Mouse (Mus musculus) gastrocnemius, adult 2 months (tissue): ENCODE measurements around the gene March4. TPM values are rescaled to one million over a fixed set of nuclear protein-coding genes. Genes with fewer than 3 reads are reported as not detected.

Source experiments
- DNase-seq: peaks from one replicate; pipeline ENCODE4 v3.0.0; 2022
- H3K27ac ChIP-seq: fragments of 200-600 bp; 2 replicates; pipeline ENCODE4 v1.8.1; 2022; ENCODE audit warnings: mild to moderate bottlenecking
- H3K4me3 ChIP-seq: fragments of 200-600 bp; 2 replicates; pipeline ENCODE4 v1.8.1; 2022; ENCODE audit warnings: mild to moderate bottlenecking, moderate library complexity
- CTCF ChIP-seq: fragments of 200-600 bp; IDR thresholded peaks from 2 replicates; pipeline ENCODE4 v1.8.1; 2022; ENCODE audit warnings: antibody characterized with exemption, mild to moderate bottlenecking, moderate library complexity
- intact Hi-C: fragments of 180-260 bp; cut with DNase I; formaldehyde crosslinking; loops from one replicate; pipeline ENCODE4 v1.15.1; 2025
- total RNA-seq, 2 experiments: library from RNA; stranded (reverse); gene quantifications; 2 replicates each; pipeline ENCODE4 v1.2.3; 2021

The March4 gene
- total RNA-seq, 2 experiments from 2014 or later: 0.26 to 0.73 TPM

DNA sequence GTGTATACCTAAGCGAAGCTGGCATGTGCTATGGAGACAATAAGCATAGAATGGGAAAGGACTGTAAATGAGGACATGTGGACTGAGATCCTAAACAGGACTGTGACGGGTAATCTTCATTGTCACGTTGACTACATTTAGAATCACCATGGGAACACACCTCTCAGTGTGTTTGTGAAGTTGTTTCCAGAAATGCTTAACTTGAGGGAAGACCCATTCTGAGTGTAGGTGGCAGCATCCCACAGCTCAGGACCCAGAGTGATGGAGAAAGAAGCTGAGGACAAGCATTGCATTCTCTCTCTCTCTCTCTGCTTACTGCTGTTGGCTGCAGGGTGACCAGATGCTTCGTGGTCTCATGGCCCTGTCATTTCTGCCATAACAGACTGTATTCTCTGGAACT, 79.1 kb downstream of the March4 start:
- no peak overlapping the region for H3K27ac ChIP-seq
- intact Hi-C loops: no loop called here
- no peak overlapping the region for H3K4me3 ChIP-seq
- no peak for TF ChIP-seq CTCF
- no peak for DNase-seq

DNA sequence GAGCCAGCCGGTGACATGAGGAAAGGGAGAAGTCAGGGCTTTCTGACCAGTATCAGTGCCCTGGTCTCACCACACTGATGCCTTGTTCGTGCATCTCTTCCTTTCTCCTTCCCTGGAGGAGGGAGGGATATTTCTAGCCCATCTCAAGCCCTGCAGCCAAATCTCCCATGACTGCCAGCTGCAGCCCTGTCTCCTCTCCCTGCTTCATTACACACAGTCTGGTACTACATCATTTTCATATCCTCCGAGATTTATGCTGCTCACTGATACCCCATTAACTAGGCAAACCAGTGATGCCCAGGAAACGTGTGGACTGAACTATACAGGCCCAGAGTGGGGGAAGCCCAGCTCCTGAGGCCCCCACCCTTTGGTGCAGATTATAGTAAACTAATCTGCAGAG, 80.8 kb downstream of the March4 start:
- Histone ChIP-seq H3K27ac (no peak overlapping the region), H3K4me3 (no peak overlapping the region)
- DNase-seq: no peak
- TF ChIP-seq CTCF: no peak
- intact Hi-C loops: no loop called here

DNA sequence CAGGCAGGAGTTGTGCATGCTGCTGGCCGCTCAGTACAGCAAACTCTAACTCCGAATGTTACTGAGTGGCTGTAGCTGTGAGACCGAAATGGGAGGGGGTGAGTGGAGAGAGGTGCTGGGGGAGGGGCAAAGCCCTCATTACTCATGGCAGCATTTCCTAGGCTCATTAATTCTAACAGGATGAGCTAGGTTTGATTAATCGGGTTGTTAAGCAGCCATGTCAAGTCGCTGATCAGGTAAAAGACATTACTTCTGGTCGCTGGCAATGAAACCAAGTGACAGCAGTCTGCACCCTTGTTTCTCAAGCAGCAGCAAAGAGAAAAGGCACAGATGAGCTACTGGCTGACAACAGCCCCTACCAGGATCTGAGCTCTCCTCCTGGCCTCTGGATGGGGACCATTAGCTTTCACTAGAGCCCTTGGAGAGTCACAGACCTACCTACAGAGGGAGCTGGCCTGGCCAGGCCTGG, 82.0 kb downstream of the March4 start:
- Histone ChIP-seq H3K4me3 (no peak overlapping the region), H3K27ac (no peak overlapping the region)
- intact Hi-C loops: no loop called here
- no peak for DNase-seq
- TF ChIP-seq CTCF: no peak

DNA sequence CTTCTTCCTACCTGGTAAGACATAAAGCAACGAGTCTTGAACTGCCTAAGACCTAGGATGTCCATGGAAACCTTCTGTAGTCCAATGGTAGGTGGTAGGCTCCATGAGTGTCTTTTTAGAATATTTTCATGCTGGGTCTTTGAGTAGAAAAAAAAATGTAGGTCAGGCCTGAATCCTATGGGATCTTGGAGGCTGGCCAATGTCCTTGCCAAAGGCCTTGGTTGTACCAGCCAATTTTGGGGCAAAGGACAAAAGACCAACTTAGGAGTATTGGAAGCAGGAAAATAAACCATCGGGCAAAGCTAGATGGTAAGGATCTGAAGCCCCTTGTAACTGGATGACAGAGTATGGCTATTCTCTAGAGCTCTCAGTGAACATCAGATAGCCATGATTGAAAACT, 83.9 kb downstream of the March4 start:
- no peak for DNase-seq
- Histone ChIP-seq H3K27ac (no peak overlapping the region), H3K4me3 (no peak overlapping the region)
- intact Hi-C loops: no loop called here
- no peak for TF ChIP-seq CTCF

DNA sequence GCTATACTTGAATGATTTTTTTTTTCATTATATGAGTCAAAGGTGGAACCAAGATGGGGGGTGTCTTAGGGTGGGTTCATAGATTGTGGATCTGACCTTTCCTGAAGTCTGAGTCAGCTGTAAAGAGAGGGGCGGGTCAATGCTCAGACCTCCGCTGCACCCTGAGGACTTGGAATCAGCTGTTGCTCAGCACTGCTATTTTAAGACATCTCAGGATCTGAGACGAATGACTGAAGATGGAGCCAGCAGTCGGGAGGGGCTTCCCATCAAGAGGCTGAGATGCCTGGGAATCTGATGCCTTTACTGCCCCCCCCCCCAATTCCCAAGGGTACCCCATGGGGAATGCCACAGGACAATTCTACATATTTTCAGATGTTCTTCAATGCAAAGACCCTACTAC, 85.9 kb downstream of the March4 start:
- intact Hi-C loops: no loop called here
- H3K27ac ChIP-seq: peak overlapping the region; percentile 78
- TF ChIP-seq CTCF: no peak
- peak; percentile 38 for DNase-seq
- no peak overlapping the region for H3K4me3 ChIP-seq

DNA sequence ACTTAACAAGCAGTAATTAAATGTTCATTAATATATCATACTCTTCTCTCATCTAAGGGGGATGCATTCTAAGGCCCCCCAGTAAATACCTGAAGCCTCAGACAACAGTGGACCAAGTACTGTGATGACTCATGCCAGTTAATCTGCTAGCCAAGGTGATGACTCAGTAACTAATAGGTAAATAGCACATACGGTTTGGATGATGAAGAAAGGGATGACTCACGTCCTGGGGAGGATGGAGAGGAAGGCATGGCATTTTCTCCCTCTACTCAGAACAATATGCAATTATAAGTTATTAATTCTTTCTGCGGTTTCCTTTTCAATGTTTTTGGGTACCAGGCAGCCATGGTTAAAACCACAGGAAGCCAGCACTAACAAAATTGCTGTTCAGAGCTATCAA, 87.0 kb downstream of the March4 start:
- DNase-seq: no peak
- intact Hi-C loops: loop anchor here (5.0 kb wide), 1 partner anchor 133 kb away; the partner anchor contains the start of gene Smarcal1
- no peak for TF ChIP-seq CTCF
- Histone ChIP-seq H3K27ac (peak overlapping the region; percentile 78; the same call in 1 of the 2 replicates), H3K4me3 (no peak overlapping the region)

DNA sequence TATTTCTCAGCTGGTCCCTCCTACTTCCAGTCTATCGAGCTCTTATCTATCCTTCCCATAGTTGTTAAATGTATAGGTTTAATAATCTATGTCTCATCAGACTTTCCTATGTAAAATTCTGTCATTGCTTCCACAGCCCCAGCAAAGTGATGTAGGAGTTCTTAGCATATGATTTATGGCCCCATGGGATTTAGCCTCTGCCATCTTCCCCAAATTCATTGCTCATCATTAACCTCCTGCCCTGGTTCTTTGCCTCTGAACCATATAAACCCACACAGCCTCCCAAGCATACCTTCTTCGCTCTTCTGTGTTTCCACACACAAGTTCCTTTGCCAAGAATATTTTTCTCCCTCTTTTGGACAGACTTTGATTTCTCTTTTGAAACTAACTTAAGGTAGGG, 94.0 kb downstream of the March4 start:
- intact Hi-C loops: no loop called here
- no peak for DNase-seq

DNA sequence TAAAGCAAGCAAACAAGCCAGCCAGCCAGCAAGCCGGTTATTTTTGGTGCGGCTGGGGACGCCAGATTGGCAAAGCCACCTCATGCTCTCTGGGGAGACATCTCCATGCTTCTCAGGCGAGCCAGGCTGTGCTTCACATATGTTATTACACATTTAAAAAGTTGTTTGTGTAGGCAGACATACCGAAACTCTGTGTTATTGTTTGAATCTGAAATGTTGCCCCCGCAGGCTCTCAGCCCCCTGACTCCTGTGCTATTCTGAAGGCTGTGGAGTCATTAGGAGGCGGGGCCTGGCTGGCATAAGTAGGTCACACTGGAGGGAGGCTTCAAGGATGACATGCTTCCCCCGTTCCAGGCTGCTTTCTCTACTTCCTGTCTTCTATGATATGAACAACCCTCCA, 97.6 kb downstream of the March4 start:
- intact Hi-C loops: no loop called here
- no peak for TF ChIP-seq CTCF
- peak overlapping the region; percentile 57 for H3K4me3 ChIP-seq
- peak; percentile 72 for DNase-seq
- H3K27ac ChIP-seq: peak overlapping the region; percentile 92

More for the DNA sequence above, 94.0 kb downstream of the March4 start:
- Histone ChIP-seq H3K4me3 (no peak overlapping the region), H3K27ac (no peak overlapping the region)
- no peak for TF ChIP-seq CTCF

DNA sequence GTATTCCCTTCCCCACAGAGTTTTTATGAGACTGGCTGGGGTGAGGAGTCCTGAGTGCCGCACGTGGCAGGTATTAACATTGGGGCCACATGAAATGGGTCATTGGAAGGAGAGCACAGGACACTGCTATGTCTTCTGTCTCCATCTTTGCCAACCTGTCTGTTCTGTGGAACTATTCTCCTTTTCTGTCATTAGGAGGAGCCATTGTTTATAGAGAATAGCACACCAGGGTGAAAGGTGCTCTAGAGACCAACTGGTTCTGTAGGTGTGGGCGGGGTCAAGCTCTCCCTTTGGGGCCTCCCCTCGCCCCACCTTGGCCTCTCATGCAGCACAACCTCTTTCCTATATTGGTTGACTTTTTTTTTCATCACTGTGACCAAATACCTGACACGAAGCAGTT, 99.8 kb downstream of the March4 start:
- no peak overlapping the region for H3K27ac ChIP-seq
- no peak for DNase-seq
- intact Hi-C loops: no loop called here
- no peak overlapping the region for H3K4me3 ChIP-seq
- no peak for TF ChIP-seq CTCF

DNA sequence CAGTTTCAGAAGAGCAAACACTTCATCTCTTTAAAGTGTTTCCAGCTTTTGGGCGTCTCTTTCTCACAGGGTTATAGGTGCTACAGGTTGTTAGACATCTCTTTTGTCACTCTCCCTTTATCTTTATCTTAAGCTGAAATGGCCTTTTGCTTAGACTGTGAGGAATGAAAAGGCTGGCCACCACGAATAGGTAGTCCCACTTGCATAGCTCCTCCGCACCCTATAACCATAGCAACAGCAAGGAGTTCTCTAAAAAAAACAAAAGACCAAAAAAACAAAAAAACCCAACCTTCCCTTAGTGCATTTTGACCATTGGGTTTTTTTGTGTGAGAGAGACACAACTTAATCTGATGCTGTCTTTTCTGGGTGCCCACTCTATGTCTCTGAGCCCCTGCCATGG, 102.2 kb downstream of the March4 start:
- no peak overlapping the region for H3K4me3 ChIP-seq
- TF ChIP-seq CTCF: no peak
- DNase-seq: no peak
- intact Hi-C loops: no loop called here
- H3K27ac ChIP-seq: no peak overlapping the region

DNA sequence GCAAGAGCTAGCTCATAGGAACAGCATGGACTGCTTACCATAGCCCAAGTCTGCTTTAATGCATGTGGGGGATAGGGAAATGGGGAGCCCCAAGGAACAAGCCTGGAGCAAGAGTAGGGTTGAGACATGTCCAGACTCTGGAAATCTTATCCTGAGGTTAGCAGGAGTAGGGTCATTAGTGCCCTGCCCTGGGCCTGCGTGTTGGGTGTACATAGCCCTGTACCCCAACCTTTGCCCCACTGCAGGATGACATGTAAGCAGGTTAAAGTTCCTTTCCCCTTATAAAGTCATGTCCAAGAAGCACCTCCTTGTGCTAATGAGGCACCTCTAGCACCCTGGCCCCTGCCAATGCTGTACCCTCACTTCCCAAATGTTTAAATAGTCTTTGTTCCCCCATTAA, 104.2 kb downstream of the March4 start:
- TF ChIP-seq CTCF: no peak
- intact Hi-C loops: no loop called here
- DNase-seq: no peak
- Histone ChIP-seq H3K27ac (no peak overlapping the region), H3K4me3 (no peak overlapping the region)

DNA sequence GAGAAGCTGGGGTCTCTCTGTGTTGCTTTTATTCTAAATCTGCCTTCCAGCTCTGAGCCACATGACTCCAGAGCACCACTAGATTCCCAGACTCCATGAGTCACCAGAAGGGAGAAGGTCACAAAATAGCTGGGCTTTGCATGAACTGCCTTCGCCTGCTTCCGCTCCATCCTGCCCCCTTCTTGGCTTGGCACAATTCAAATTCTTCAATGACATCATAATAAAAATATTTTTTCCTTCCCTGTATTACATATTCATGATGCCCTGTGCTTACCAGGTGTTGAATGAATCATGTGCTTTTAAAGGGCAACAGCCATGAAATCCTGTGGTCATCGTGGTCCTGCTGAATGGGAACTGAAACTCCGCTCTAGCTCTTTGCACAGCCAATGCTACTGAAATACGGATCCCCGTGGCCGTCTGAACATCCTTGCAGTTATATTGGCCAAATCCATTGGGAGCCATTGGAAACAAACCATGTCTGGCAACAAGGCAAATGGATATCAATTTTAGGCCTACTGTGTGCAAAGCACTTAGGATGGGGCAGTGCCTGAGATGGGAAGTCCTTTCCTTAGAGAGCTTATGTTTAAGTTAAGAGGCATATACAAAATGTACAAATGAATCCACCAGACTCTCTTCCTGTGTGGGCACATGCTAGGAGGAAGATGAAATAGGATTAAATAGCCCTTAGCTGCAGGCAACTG, 107.5 kb downstream of the March4 start:
- no peak for DNase-seq
- H3K4me3 ChIP-seq: no peak overlapping the region
- H3K27ac ChIP-seq: no peak overlapping the region
- TF ChIP-seq CTCF: no peak
- intact Hi-C loops: no loop called here

DNA sequence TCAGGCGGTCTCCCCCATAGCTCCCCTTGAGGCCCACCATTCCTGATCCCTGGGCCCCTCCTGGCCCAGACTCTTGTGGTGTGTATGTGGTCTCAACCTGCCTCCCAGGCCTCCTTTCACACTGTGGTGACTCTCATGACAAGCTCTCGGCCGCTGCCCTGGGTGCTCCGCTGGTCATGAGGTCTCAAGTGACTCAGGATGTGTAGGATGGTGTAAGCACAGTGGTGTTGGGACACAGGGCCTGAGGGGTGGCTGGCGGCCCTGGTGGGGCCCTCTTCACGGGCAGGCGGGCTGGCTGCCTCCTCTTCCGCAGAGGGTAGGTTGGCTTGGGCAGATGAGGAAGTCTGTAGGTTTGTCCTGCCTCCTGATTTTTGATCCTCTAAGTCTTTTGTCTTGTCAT, 108.2 kb downstream of the March4 start:
- H3K4me3 ChIP-seq: no peak overlapping the region
- no peak for TF ChIP-seq CTCF
- intact Hi-C loops: no loop called here
- no peak for DNase-seq
- no peak overlapping the region for H3K27ac ChIP-seq

DNA sequence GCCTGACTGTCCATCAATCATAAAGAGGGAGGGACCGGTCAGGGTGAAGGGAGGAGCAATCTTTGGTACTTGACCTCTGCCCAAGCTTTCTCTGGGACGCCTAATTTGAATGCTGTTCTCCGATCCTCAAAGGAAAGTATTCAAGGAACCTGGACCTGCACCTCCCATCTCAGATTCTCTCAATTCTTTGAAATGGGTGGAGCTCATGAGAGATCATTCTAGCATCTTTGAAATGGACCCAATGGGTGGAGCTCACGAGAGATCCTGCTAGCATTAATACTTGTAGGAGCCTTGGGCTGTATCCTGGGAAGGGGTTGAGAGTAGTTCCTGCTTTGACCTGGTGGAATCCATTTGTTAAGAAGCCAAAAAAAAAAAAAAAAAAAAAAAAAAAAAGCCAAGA, 110.3 kb downstream of the March4 start:
- DNase-seq: no peak
- TF ChIP-seq CTCF: no peak
- Histone ChIP-seq H3K4me3 (no peak overlapping the region), H3K27ac (no peak overlapping the region)
- intact Hi-C loops: no loop called here
